Mouse (Mus musculus): Measurements from ENCODE around the gene Kat8. TPM values are rescaled to one million over a fixed set of nuclear protein-coding genes. Genes with fewer than 3 reads are reported as not detected.

Gene Kat8
- 39.5 TPM for polyA plus RNA-seq (2017; shearing (Covaris generic))

GRCm38 (mm10) chr7:127912190-127912871, at the start of gene Kat8:
Gene Kat8 (plus strand): TSS chr7:127912516.

GRCm38 (mm10) chr7:127876041-127876466, 36.3 kb upstream of the Kat8 start, which contains the start of gene Zfp646:
Gene Zfp646 (plus strand): TSS chr7:127876221.

GRCm38 (mm10) chr7:127876467-127877348, 35.6 kb upstream of the Kat8 start, which contains the start of gene Zfp668:
Gene Zfp668 (minus strand): TSS chr7:127876828.

GRCm38 (mm10) chr7:127890798-127891197, 21.5 kb upstream of the Kat8 start, which contains the start of gene Prss53:
Gene Prss53 (minus strand): TSS chr7:127890970.

GRCm38 (mm10) chr7:127895442-127895841, 16.9 kb upstream of the Kat8 start, which contains the start of the genes Gm21974 and Vkorc1:
Gene Gm21974 (minus strand): TSS chr7:127895454.
Gene Vkorc1 (minus strand): TSS chr7:127895617.

GRCm38 (mm10) chr7:127903971-127904796, 8.1 kb upstream of the Kat8 start, which contains the start of gene Bckdk:
Gene Bckdk (plus strand): TSS chr7:127904082.

GRCm38 (mm10) chr7:127929923-127930322, 17.6 kb downstream of the Kat8 start, which contains the start of gene Prss8:
Gene Prss8 (minus strand): TSS chr7:127930104.

GRCm38 (mm10) chr7:127946470-127947023, 34.2 kb downstream of the Kat8 start, which contains the start of gene Prss36:
Gene Prss36 (minus strand): TSS chr7:127946725.

GRCm38 (mm10) chr7:127967004-127967921, 54.9 kb downstream of the Kat8 start, which contains the start of gene Fus:
Gene Fus (plus strand): TSS chr7:127967457.

Other genes starting within 250 kb of the Kat8 start
- 35.3 TPM for gene Bcl7c, start 203.6 kb upstream of the Kat8 start, polyA plus RNA-seq (2017; shearing (Covaris generic))
- not detected for gene Ctf1, start 199.8 kb upstream of the Kat8 start, polyA plus RNA-seq (2017; shearing (Covaris generic))
- gene Ctf2, start 180.3 kb upstream of the Kat8 start, polyA plus RNA-seq (2017; shearing (Covaris generic)) = not detected
- 0.65 TPM for gene Fbxl19, start 168.0 kb upstream of the Kat8 start, polyA plus RNA-seq (2017; shearing (Covaris generic))
- 3.5 TPM for gene Orai3, start 142.7 kb upstream of the Kat8 start, polyA plus RNA-seq (2017; shearing (Covaris generic))
- gene Setd1a, start 135.8 kb upstream of the Kat8 start, polyA plus RNA-seq (2017; shearing (Covaris generic)) = 4.3 TPM
- not detected for gene Gm49388, start 126.9 kb upstream of the Kat8 start, polyA plus RNA-seq (2017; shearing (Covaris generic))
- 0.75 TPM for gene Hsd3b7, start 111.9 kb upstream of the Kat8 start, polyA plus RNA-seq (2017; shearing (Covaris generic))
- gene Stx4a, start 88.2 kb upstream of the Kat8 start, polyA plus RNA-seq (2017; shearing (Covaris generic)) = 122 TPM
- not detected for gene Stx1b, start 88.0 kb upstream of the Kat8 start, polyA plus RNA-seq (2017; shearing (Covaris generic))
- gene Zfp646, start 36.3 kb upstream of the Kat8 start, polyA plus RNA-seq (2017; shearing (Covaris generic)) = 30.0 TPM
- 13.1 TPM for gene Zfp668, start 35.7 kb upstream of the Kat8 start, polyA plus RNA-seq (2017; shearing (Covaris generic))
- gene Prss53, start 21.5 kb upstream of the Kat8 start, polyA plus RNA-seq (2017; shearing (Covaris generic)) = 0.73 TPM
- not detected for gene Gm21974, start 17.1 kb upstream of the Kat8 start, polyA plus RNA-seq (2017; shearing (Covaris generic))
- gene Vkorc1, start 16.9 kb upstream of the Kat8 start, polyA plus RNA-seq (2017; shearing (Covaris generic)) = 33.6 TPM
- 37.3 TPM for gene Bckdk, start 8.4 kb upstream of the Kat8 start, polyA plus RNA-seq (2017; shearing (Covaris generic))
- gene Prss8, start 17.6 kb downstream of the Kat8 start, polyA plus RNA-seq (2017; shearing (Covaris generic)) = not detected
- gene Prss36, start 34.2 kb downstream of the Kat8 start, polyA plus RNA-seq (2017; shearing (Covaris generic)) = 1.7 TPM
- gene Fus, start 54.9 kb downstream of the Kat8 start, polyA plus RNA-seq (2017; shearing (Covaris generic)) = 242 TPM
- gene Pycard, start 81.4 kb downstream of the Kat8 start, polyA plus RNA-seq (2017; shearing (Covaris generic)) = 94.8 TPM
- not detected for gene Trim72, start 91.4 kb downstream of the Kat8 start, polyA plus RNA-seq (2017; shearing (Covaris generic))
- gene Itgam, start 150.1 kb downstream of the Kat8 start, polyA plus RNA-seq (2017; shearing (Covaris generic)) = 2.0 TPM
- not detected for gene Gm49368, start 150.2 kb downstream of the Kat8 start, polyA plus RNA-seq (2017; shearing (Covaris generic))
- not detected for gene Itgax, start 217.0 kb downstream of the Kat8 start, polyA plus RNA-seq (2017; shearing (Covaris generic))
- gene Itgad, start 241.9 kb downstream of the Kat8 start, polyA plus RNA-seq (2017; shearing (Covaris generic)) = 0.20 TPM